Mouse (Mus musculus) adrenal gland, adult 2 months (tissue): ENCODE measurements around the gene 4933428G20Rik. TPM values are rescaled to one million over a fixed set of nuclear protein-coding genes. Genes with fewer than 3 reads are reported as not detected.

Source experiments
- DNase-seq: peaks from one replicate; pipeline ENCODE4 v3.0.0; 2021
- polyA plus RNA-seq: library from polyadenylated mRNA; depleted of rRNA; stranded (reverse); fragments of >200 nt; gene quantifications from 2 replicates; pipeline ENCODE4 v1.2.3, GENCODE M21; 2012; rRNA removed
- total RNA-seq, 2 experiments: library from RNA; stranded (reverse); gene quantifications; 2 replicates each; pipeline ENCODE4 v1.2.3; 2021

Gene 4933428G20Rik
- total and polyA plus RNA-seq, 3 experiments, result 0.07 to 0.59 TPM; not detected in 1

DNA sequence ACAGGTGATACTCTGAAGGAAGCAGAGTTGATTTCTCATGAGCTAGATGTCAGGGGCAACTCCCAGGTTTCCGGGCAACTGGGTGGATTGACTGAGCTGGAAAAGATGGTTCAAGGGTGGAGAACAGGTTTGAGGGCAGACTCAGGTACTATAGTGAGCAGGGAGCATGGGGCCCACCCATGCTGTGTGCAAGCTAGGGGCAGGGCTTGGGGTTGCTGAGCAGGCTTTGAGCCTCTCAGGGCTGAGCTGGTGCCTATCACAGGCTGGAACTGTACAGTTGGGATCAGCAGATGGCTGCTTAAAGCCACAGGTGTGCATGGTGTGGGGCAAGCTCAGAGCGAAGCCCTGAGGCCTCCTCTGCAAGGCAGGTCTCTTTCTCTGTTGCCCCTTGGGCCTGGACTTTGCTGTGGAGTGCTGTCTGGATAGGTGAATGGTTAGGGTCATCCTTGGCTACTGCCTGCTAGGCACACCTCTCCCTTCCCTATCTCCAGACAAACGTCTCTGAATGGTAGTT is 38.8 kb downstream of the 4933428G20Rik start:
- DNase-seq, result no peak

DNA sequence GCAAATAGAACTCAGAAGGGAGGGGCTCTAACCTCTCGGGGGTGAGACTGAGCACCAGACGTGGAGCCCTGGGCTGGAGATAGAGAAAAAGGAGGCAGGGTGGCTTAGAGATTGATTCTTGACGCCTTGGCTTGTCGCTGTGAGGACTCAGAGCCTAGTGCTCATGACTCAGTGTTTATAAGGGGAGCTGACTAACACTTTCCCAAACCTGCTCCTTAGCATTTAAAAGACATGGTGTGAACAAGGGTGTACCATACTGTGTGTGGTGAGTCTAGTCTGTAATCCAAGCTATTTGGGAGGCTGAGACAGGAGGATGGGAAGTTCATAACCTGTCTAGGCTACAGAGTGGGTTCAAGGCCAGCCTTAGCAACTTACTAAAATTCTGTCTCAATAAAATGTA is 43.0 kb downstream of the 4933428G20Rik start:
- DNase-seq, result no peak

DNA sequence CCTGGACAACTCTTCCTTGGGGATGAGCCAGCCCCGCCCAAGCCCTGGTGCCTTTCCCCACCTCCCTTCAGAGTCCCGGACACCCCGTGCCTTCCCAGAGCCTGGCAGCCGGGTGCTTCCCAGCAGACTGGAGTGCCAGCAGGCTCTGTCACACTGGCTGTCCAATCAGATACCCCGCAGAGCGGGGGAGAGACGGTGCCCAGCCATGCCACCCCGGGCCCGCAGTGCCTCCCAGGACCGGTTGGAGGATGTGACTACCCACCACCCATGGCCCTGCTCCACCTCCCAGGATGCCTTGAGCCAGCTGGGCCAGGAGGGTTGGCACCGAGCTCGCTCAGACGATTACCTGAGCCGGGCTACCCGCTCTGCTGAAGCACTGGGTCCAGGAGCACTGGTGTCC is 48.5 kb downstream of the 4933428G20Rik start:
- no peak for DNase-seq

DNA sequence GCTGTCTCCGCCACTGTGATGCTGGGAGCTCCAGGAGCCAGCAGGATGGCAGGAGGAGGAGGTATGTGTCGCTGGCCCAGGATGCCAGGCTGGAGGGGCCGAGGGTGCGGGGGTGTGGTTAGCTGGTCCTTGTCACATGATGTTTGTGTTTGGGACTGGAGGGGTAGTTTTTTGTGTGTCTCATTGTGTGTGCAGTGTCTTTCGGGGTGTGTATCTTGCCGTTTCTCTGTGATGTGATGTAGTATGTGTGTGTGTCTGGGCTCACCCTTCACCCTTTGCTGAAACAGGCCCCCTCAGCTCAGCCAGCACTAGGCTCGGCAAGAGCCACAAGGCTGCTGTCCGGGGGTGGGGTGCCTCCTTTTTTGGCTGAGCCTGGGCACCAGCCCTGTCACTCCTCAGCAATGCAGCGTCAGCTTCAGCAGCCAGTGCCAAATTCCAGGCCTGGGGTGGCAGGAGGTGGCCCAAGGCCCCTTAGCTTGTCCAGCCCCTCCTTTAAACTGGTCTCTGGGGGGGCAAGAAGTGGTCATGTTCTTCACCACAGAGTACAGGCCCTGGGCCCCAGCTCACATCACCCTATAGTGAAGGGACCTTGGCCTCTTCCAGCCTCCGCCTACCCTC is 49.7 kb downstream of the 4933428G20Rik start:
- peak; percentile 85 for DNase-seq

DNA sequence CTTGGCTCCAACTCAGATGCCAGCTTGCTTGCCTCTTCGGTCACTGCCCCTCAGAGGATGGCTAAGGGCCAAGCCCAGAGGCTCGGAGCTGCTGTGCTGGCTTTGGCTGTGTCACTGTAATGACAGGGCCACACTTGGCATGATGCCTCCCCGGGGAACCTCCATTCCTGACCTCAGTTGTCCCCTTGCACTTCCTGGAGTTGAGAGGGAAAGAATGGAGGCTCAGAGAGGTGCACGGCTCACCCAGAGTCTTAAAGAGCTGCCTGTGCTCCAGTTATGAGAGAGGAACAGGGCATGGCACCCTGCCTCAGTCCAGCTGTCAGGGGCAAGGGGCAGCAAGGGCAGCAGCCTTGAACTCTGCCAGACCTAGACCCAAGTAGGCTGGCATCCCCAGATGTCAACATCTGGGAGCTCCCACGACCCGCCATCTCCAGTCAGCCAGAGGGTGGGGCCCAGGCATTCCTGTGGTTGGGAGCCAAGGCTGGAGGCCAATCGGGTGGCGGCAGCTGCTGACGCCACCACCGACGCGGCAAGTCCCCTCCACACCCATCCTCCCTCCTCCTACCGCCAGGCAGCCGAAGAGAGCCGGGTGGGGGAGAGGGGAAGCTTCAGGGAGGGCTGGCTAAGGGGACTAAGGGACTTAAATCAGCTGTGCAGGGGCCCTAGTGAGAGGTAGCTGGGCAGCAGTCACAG is 50.4 kb downstream of the 4933428G20Rik start:
- peak; percentile 94 for DNase-seq

DNA sequence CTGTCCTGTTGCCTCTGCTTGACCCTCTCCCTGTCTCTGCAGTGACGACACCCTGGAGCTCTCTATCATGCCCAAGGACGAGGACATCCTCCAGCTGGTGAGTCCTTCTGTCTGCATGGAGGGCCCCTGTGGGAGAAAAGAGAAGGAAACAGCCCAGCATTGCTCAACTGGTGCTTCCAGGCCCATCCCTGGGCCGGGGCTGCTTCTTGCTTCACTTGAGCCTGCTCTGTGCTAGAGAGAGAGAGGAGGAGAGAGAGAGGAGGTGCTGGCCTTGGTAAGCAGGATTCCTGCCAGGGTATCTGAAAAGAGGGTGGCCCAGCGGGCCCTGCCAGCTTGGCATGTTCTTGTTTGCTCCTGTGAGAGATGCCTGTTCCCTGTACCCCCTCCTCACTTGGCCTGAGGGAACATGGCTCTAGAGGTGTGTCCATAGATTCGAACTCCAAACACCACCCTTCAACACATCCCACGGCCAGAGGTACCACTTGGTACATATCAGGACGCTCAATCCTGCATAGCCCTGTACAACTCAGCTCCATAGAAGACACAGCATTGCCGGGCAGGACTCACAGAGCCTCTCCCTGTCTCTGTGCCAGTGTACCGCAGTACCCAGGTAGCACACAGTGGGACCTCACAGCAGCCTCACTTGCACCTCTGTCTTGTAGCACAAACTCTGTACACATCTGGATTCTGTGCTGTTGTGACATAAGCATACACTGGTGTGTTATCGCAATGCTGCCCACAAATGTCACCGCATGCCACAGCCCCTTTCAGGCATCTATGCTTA is 51.3 kb downstream of the 4933428G20Rik start:
- peak; percentile 86 for DNase-seq

DNA sequence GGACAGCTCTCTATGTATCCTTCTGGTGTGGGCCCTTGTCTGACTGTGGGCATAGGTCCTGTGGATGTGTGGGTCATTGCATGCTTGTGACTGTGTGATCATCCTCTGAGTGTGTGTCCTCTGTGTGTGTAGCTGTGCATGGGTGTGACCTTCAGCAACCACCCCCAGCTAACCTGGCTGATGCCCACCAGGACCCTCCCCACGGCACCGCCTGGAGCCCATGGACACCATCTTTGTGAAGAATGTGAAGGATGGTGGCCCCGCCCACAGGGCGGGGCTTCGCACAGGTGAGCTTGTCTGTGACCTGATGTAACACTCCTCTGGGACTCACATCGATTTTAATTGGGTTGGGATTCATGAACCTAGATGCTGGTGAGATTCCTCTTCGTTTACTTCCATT is 52.2 kb downstream of the 4933428G20Rik start:
- DNase-seq, result no peak

DNA sequence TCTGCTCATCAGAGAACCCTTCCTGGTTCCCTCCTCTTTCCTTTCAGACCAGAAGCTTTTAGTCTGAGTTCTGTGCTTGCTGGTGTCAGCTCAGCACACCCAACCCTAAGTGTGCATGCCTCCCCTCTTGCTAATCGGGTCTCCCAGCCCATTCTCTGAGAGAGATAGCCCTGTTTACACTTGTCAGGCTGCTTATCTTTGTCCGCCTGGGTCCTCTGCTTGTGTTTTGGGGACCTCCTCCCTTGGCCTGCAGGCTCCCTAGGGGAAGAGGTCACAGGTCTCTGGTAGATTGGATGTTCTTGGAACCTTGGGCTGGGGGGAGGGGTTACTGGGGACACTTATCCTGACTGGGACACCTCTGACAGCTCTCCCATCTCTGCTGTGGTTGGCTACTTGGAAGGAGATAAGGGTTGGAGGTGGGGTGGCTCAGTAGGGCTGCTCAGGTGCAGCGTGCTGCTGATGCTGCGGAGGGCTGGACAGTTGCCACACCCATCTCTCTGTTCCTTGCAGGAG is 54.1 kb downstream of the 4933428G20Rik start:
- no peak for DNase-seq

DNA sequence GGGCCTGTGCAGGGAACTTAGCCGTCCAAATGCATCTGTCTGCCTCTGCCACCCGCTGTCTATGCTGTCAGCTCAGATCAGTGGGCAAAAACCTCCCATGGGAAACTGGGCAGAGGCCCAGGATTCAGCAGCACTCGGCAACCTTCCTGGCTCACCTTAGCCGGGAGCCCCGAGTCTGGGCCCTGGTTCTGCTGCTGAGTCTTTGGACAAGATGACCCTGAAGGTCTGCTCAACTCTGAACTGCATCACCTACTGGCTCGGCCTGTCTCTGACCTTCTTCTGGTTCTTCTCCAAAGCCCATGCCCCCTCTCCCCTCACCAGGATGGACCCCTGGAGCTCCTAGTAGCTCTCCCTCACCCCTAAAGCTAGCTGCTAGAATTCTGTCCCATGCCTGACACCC is 54.5 kb downstream of the 4933428G20Rik start:
- DNase-seq, result no peak

DNA sequence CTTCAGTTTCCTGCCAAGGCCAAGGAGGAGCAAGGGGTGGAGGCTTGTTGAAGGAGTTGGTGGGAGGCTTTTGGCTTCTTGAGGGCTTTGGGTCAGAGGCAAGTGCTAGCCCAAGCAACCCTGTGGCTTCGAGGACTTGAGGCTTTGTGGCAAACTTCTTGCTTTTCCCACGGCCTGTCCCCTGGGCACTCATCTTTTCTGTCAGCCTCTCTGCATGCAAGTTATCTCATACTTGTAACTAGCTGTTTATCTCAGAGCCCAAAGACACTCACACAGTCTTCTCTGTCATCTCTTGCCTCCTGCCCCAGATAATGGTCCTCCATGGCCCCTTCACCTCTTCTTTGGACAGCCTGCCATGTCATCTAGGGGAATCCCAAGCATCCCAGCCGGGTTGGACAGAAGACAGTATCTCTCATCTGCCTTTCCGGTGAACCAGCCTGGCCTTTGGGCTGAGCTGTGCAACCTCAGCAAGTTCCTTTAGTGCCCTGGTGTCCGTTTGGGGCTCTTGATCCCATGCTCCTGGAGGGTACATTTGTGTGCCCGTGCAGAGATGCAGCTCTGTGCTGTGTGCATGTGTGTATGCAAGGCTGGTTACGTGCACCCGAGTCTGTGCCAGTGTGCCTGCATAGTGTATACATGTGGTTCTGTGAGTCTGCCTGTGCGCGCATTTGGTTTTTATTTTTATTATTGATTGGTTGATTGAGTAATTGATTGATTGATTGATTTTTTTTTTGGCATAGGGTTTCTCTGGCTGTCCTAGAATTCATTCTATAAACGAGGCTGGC is 57.1 kb downstream of the 4933428G20Rik start:
- no peak for DNase-seq

DNA sequence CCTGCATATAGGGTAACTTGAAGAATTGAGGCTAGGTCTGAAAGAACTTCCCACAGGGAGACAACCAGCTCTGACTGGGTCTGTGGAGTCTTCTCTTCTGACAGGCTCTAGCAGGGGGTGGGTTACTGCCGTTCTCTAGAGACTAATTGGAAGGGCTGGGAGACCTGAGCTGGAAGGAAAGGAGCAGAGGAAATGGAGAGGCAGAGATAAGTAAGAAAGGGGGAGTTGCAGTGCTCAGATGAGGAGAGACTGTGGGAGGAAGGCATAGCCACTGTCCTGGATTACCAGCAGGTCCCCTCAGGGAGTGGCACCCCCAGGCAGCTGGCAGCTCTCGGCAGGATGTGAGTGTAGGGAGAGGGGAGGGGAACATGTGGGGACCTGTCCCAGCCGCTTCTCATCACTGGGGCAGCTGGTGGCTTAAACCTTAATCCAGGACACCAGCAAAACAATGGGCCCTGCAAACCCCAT is 58.4 kb downstream of the 4933428G20Rik start:
- no peak for DNase-seq

DNA sequence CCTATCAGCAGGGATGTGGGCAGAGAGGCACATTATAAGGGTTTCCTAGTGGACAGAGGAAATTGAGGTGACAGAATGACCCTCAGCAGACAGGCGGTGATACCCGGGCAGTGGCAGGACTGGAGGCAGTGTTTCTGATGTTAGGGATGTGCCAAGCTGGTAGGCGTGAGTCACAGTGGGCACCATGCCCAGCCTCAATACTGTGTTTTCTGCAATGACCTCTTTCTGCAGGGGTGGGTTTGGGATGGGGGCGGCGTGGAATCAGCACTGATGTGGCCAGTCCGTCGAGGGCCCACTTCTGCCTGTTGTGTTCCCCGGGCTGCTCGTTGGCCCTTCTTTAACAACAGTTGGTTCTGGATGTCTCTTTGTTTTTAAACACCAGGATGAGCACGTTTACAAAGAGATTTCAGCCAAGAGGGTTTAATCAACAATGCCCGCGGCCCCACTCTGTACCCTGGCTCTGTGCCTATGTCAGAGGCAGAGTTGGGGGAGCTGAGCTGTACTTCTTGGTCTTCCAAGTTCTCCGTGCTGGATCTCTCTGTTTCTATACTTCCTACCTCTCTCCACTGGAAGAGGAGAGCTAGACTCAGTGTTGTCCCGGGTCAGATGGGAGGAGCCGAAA is 59.0 kb downstream of the 4933428G20Rik start:
- DNase-seq, result peak; percentile 90

Other genes with a start within 250 kb of the 4933428G20Rik start
- gene Npepps, start 219.7 kb downstream of the 4933428G20Rik start, total RNA-seq, result 10 to 100 TPM; 69.2 to 70.2 TPM
- gene Npepps, start 219.7 kb downstream of the 4933428G20Rik start, polyA plus RNA-seq, result 29.8 and 34.3 TPM in 2 replicates
- 10 to 100 TPM; 34.7 to 41.3 TPM for gene Mrpl45, start 184.6 kb downstream of the 4933428G20Rik start, total RNA-seq
- gene Mrpl45, start 184.6 kb downstream of the 4933428G20Rik start, polyA plus RNA-seq, result 9.5 and 10.9 TPM in 2 replicates
- gene Gpr179, start 148.3 kb downstream of the 4933428G20Rik start, total RNA-seq, result 1 to 10 TPM; 1.2 TPM
- 0.99 and 1.2 TPM in 2 replicates for gene Gpr179, start 148.3 kb downstream of the 4933428G20Rik start, polyA plus RNA-seq
- 10 to 100 TPM; 20.3 to 20.8 TPM for gene Socs7, start 137.8 kb downstream of the 4933428G20Rik start, total RNA-seq
- gene Socs7, start 137.8 kb downstream of the 4933428G20Rik start, polyA plus RNA-seq, result 9.9 and 10.3 TPM in 2 replicates
- 10 to 100 TPM; 29.0 to 29.3 TPM for gene Arhgap23, start 84.8 kb downstream of the 4933428G20Rik start, total RNA-seq
- 96.3 and 106 TPM in 2 replicates for gene Arhgap23, start 84.8 kb downstream of the 4933428G20Rik start, polyA plus RNA-seq
- gene Srcin1, start 75.8 kb upstream of the 4933428G20Rik start, total RNA-seq, result 10 to 100 TPM; 11.2 to 13.9 TPM
- gene Srcin1, start 75.8 kb upstream of the 4933428G20Rik start, polyA plus RNA-seq, result 13.8 and 17.9 TPM in 2 replicates
- gene Epop, start 129.4 kb upstream of the 4933428G20Rik start, total RNA-seq, result 1 to 10 TPM; 2.0 to 6.8 TPM
- gene Epop, start 129.4 kb upstream of the 4933428G20Rik start, polyA plus RNA-seq, result 10.6 and 16.2 TPM in 2 replicates
- 10 to 100 TPM; 30.6 to 51.2 TPM for gene Mllt6, start 163.1 kb upstream of the 4933428G20Rik start, total RNA-seq
- 73.0 and 85.8 TPM in 2 replicates for gene Mllt6, start 163.1 kb upstream of the 4933428G20Rik start, polyA plus RNA-seq
- gene Cisd3, start 185.5 kb upstream of the 4933428G20Rik start, total RNA-seq, result 100 to 1,000 TPM; 183 to 265 TPM
- 61.6 and 66.4 TPM in 2 replicates for gene Cisd3, start 185.5 kb upstream of the 4933428G20Rik start, polyA plus RNA-seq
- 10 to 100 TPM; 19.8 to 26.1 TPM for gene Pcgf2, start 200.2 kb upstream of the 4933428G20Rik start, total RNA-seq
- 89.5 and 107 TPM in 2 replicates for gene Pcgf2, start 200.2 kb upstream of the 4933428G20Rik start, polyA plus RNA-seq
- gene Psmb3, start 203.1 kb upstream of the 4933428G20Rik start, total RNA-seq, result 100 to 1,000 TPM; 224 to 239 TPM
- 247 and 261 TPM in 2 replicates for gene Psmb3, start 203.1 kb upstream of the 4933428G20Rik start, polyA plus RNA-seq
- gene Pip4k2b, start 244.4 kb upstream of the 4933428G20Rik start, total RNA-seq, result 10 to 100 TPM; 26.9 to 27.2 TPM
- gene Pip4k2b, start 244.4 kb upstream of the 4933428G20Rik start, polyA plus RNA-seq, result 12.8 and 14.7 TPM in 2 replicates